Mouse (Mus musculus): ENCODE results near the gene Ybx2. TPM values are rescaled to one million over a fixed set of nuclear protein-coding genes. Genes with fewer than 3 reads are reported as not detected.
"Not testable (repeated sequence)": the region's sequence is repeated elsewhere in the genome, so short reads cannot be mapped to it uniquely, and the experiment has no call there.

Ybx2 gene
- total and polyA plus RNA-seq, 3 experiments = 0.25 to 0.39 TPM; not detected in 1

DNA sequence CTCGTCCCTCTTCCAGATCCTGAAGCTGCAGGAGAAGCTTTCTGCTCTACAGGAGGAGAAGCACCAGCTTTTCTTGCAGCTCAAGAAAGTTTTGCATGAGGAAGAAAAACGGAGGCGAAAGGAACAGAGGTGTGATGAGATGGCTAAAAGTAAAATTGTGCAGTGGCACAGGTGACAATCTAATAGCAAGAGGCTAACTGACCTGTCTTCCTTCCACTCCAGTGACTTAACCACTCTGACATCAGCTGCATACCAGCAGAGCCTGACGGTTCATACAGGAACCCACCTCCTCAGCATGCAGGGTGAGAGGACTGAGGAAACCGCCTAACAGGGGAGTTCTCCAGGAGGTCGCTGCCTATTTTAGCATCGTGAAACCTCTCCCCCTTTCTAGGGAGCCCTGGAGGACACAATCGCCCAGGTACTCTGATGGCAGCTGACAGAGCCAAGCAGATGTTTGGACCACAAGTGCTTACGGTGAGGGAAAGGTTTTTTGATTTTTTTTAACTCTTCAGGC is 20.6 kb upstream of the Ybx2 start:
- in situ Hi-C loops (cut with MboI; ENCODE audit: low pct_ligation_motif_present, low pct_unique_long_range_greater_than_20kb, low sequenced_read_pairs) = loop anchor here (5.0 kb wide), 1 partner anchor 33 kb away; the partner anchor contains the start of gene Kctd11
- DNase-seq (ENCODE audit: extremely low read depth) = no peak
- Histone ChIP-seq H3K4me2 (ENCODE audit: insufficient read depth, low read depth, poor library complexity, severe bottlenecking) (peak overlapping the region; percentile 77), H3K36me3 (replicated peaks in 1 of 2; ENCODE audit: control insufficient read depth in 1 of 2, insufficient read depth in 1 of 2, low read length in 1 of 2) (peaks cover 74 to 88% of the 10 kb centered on the region in 2 experiments), H3K9ac (ENCODE audit: insufficient read depth, low read depth) (no peak overlapping the region), H3K27me3 (replicated peaks) (no peaks in the 10 kb centered on the region), H3K4me1 (ENCODE audit: control insufficient read depth in 1 of 2, insufficient read depth in 2 of 2) (peaks cover 21 to 61% of the 10 kb centered on the region in 2 experiments), H3K9me3 (replicated peaks; ENCODE audit: low read length) (no peaks in the 10 kb centered on the region), H3K4me3 (replicated peaks in 1 of 3; ENCODE audit: low read depth in 2 of 3, low read length in 2 of 3, poor library complexity in 1 of 3) (peak overlapping the region; percentile 67 to 91 (median 79)), H3K27ac (ENCODE audit: insufficient read depth, low read depth) (no peak overlapping the region), H3K79me2 (replicated peaks; ENCODE audit: control insufficient read depth, extremely low read depth, insufficient read depth, poor library complexity, severe bottlenecking) (peaks cover 40% of the 10 kb centered on the region)
- dilution Hi-C loops (cut with MboI; ENCODE audit: extremely low pct_ligation_motif_present, extremely low pct_unique_long_range_greater_than_20kb, low sequenced_read_pairs) = no loop called here
- TF ChIP-seq POLR2AphosphoS2 (IDR thresholded peaks at IDR 0.05; ENCODE audit: low read depth, low read length) = peak; percentile 53; the same call in 1 of the 2 replicates
- no peak for TF ChIP-seq PAX5 (IDR thresholded peaks at IDR 0.05; ENCODE audit: low read length)
- TF ChIP-seq MEF2A (IDR thresholded peaks at IDR 0.05; ENCODE audit: borderline replicate concordance, low read depth, low read length) = no peak
- no peak for TF ChIP-seq USF2 (conservative IDR thresholded peaks at IDR 0.05; ENCODE audit: low read depth, low read length)
- no peak for TF ChIP-seq USF1 (IDR thresholded peaks at IDR 0.05; ENCODE audit: low read depth, low read length)
- TF ChIP-seq ZNF384 (IDR thresholded peaks at IDR 0.05; ENCODE audit: low read depth, low read length) = no peak
- peak; percentile 50; the same call in 1 of the 2 replicates for TF ChIP-seq POLR2A (IDR thresholded peaks at IDR 0.05; ENCODE audit: low read depth, low read length)

- H3K4me3 ChIP-seq (replicated peaks in 1 of 3; ENCODE audit: low read depth in 2 of 3, low read length in 2 of 3, poor library complexity in 1 of 3) = peak overlapping the region in 1 of 3 experiments; percentile 8
- peaks cover 50% of the 10 kb centered on the region for H3K79me2 ChIP-seq (replicated peaks; ENCODE audit: control insufficient read depth, extremely low read depth, insufficient read depth, poor library complexity, severe bottlenecking)
- H3K9ac ChIP-seq (ENCODE audit: insufficient read depth, low read depth) = no peak overlapping the region
- peaks cover 21 to 61% of the 10 kb centered on the region in 2 experiments for H3K4me1 ChIP-seq (ENCODE audit: control insufficient read depth in 1 of 2, insufficient read depth in 2 of 2)
- dilution Hi-C loops (cut with MboI; ENCODE audit: extremely low pct_ligation_motif_present, extremely low pct_unique_long_range_greater_than_20kb, low sequenced_read_pairs) (no loop called here), in situ Hi-C loops (cut with MboI; ENCODE audit: low pct_ligation_motif_present, low pct_unique_long_range_greater_than_20kb, low sequenced_read_pairs) (loop anchor here (5.0 kb wide), 1 partner anchor 34 kb away; the partner anchor contains the start of gene Kctd11)
- H3K27me3 ChIP-seq (replicated peaks) = no peaks in the 10 kb centered on the region
- H3K9me3 ChIP-seq (replicated peaks; ENCODE audit: low read length) = no peaks in the 10 kb centered on the region
- no peak for TF ChIP-seq USF1 (IDR thresholded peaks at IDR 0.05; ENCODE audit: low read depth, low read length)
- no peak for TF ChIP-seq ELF1 (IDR thresholded peaks at IDR 0.05; ENCODE audit: low read depth, low read length)
- no peak for TF ChIP-seq BHLHE40 (IDR thresholded peaks at IDR 0.05; ENCODE audit: low read depth, low read length)
- peak; percentile 72 for TF ChIP-seq CHD2 (IDR thresholded peaks at IDR 0.05; ENCODE audit: low read length)
- peak; percentile 22 for TF ChIP-seq POLR2AphosphoS2 (IDR thresholded peaks at IDR 0.05; ENCODE audit: low read depth, low read length)
- TF ChIP-seq NELFE (IDR thresholded peaks at IDR 0.05; ENCODE audit: low read depth, low read length) = no peak
- TF ChIP-seq ZMIZ1 (IDR thresholded peaks at IDR 0.05; ENCODE audit: low read depth, low read length) = peak; percentile 70
- TF ChIP-seq CTCF (conservative IDR thresholded peaks at IDR 0.05 in 1 of 2, IDR thresholded peaks at IDR 0.05 in 1 of 2; ENCODE audit: low read depth in 2 of 2, low read length in 2 of 2) = peak in 1 of 2 experiments; percentile 6; a peak in 1 of 4 replicates
- peak; percentile 55 for TF ChIP-seq POLR2A (IDR thresholded peaks at IDR 0.05; ENCODE audit: low read depth, low read length)
- peaks cover 65 to 79% of the 10 kb centered on the region in 2 experiments for H3K36me3 ChIP-seq (replicated peaks in 1 of 2; ENCODE audit: control insufficient read depth in 1 of 2, insufficient read depth in 1 of 2, low read length in 1 of 2)
- DNase-seq (ENCODE audit: extremely low read depth) = no peak
- no peak overlapping the region for H3K27ac ChIP-seq (ENCODE audit: insufficient read depth, low read depth)
- no peak overlapping the region for H3K4me2 ChIP-seq (ENCODE audit: insufficient read depth, low read depth, poor library complexity, severe bottlenecking)
These were observed 19.6 kb upstream of the Ybx2 start for GRCm38 (mm10) chr11:69915667-69916627.

- H3K4me3 ChIP-seq (replicated peaks in 1 of 3; ENCODE audit: low read depth in 2 of 3, low read length in 2 of 3, poor library complexity in 1 of 3); H3K9me3 ChIP-seq (replicated peaks; ENCODE audit: low read length); H3K27ac ChIP-seq (ENCODE audit: insufficient read depth, low read depth); dilution Hi-C loops (cut with MboI; ENCODE audit: extremely low pct_ligation_motif_present, extremely low pct_unique_long_range_greater_than_20kb, low sequenced_read_pairs); H3K4me2 ChIP-seq (ENCODE audit: insufficient read depth, low read depth, poor library complexity, severe bottlenecking); DNase-seq (ENCODE audit: extremely low read depth); H3K27me3 ChIP-seq (replicated peaks); H3K9ac ChIP-seq (ENCODE audit: insufficient read depth, low read depth): not testable (repeated sequence)
- peaks cover 56 to 70% of the 10 kb centered on the region in 2 experiments for H3K36me3 ChIP-seq (replicated peaks in 1 of 2; ENCODE audit: control insufficient read depth in 1 of 2, insufficient read depth in 1 of 2, low read length in 1 of 2)
- H3K79me2 ChIP-seq (replicated peaks; ENCODE audit: control insufficient read depth, extremely low read depth, insufficient read depth, poor library complexity, severe bottlenecking) = peaks cover 51% of the 10 kb centered on the region
- peaks cover 21 to 61% of the 10 kb centered on the region in 2 experiments for H3K4me1 ChIP-seq (ENCODE audit: control insufficient read depth in 1 of 2, insufficient read depth in 2 of 2)
- in situ Hi-C loops (cut with MboI; ENCODE audit: low pct_ligation_motif_present, low pct_unique_long_range_greater_than_20kb, low sequenced_read_pairs) = loop anchor here (5.0 kb wide), 1 partner anchor 35 kb away; the partner anchor contains the start of gene Kctd11
These were observed 18.8 kb upstream of the Ybx2 start for GRCm38 (mm10) chr11:69916652-69917378.

Data from CH12.LX (cell line).